Mouse (Mus musculus) heart, adult 2 months (tissue): ENCODE results near the gene E330021D16Rik. TPM values are rescaled to one million over a fixed set of nuclear protein-coding genes. Genes with fewer than 3 reads are reported as not detected.
A peak's percentile ranks its signal among the peaks of the same experiment; 100 is the strongest.

Experiments
- DNase-seq, 2 experiments: peaks; one replicate each; pipeline ENCODE4 v3.0.0; 2021
- H3K27ac ChIP-seq: fragments of 200-600 bp; 2 replicates; pipeline ENCODE4 v1.8.1; 2022
- H3K27me3 ChIP-seq: fragments of 200-500 bp; 2 replicates; pipeline ENCODE4 v1.6.1; 2012; ENCODE audit warnings: mild to moderate bottlenecking, low read length, inconsistent platforms, mixed read lengths; ENCODE audit not compliant: control insufficient read depth, insufficient read depth
- H3K36me3 ChIP-seq: fragments of 200-500 bp; 2 replicates; pipeline ENCODE4 v1.6.1; 2012; ENCODE audit warnings: low read length, inconsistent platforms; ENCODE audit not compliant: control insufficient read depth, insufficient read depth
- H3K4me1 ChIP-seq: fragments of 200-500 bp; 2 replicates; pipeline ENCODE4 v1.6.1; 2011; ENCODE audit warnings: low read length; ENCODE audit not compliant: control insufficient read depth, insufficient read depth
- H3K4me3 ChIP-seq: fragments of 200-600 bp; 2 replicates; pipeline ENCODE4 v1.8.1; 2022
- H3K79me2 ChIP-seq: fragments of 200-500 bp; replicated peaks from 2 replicates; pipeline ENCODE4 v1.6.1; 2012; ENCODE audit warnings: mild to moderate bottlenecking, inconsistent platforms, low read length, moderate library complexity, mixed read lengths; ENCODE audit not compliant: control insufficient read depth, insufficient read depth
- H3K9ac ChIP-seq: fragments of 200-500 bp; 2 replicates; pipeline ENCODE4 v1.6.1; 2012; ENCODE audit warnings: low read depth, mild to moderate bottlenecking, control low read depth, inconsistent platforms, low read length, mixed read lengths
- CTCF ChIP-seq: fragments of 200-600 bp; IDR thresholded peaks from 2 replicates; pipeline ENCODE4 v1.8.1; 2022; ENCODE audit warnings: antibody characterized with exemption, mild to moderate bottlenecking, moderate library complexity
- EP300 ChIP-seq: fragments of 200-500 bp; IDR thresholded peaks from 2 replicates; pipeline ENCODE4 v1.6.1; 2011; ENCODE audit warnings: low read depth, low read length, control low read depth; ENCODE audit not compliant: insufficient read depth
- POLR2A ChIP-seq: fragments of 200-500 bp; IDR thresholded peaks from 2 replicates; pipeline ENCODE4 v1.6.1; 2011; ENCODE audit warnings: mild to moderate bottlenecking, low read depth, low read length, control low read depth; ENCODE audit not compliant: insufficient read depth
- WGBS: fragments of 180-500 bp; shearing (Covaris S2); methylation state at CpG from one replicate; pipeline ENCODE4 v1.1.7; 2018; 5-methylcytosine and 5-hydroxymethylcytosine counted together
- intact Hi-C: fragments of 180-260 bp; cut with DNase I; formaldehyde crosslinking; loops from one replicate; pipeline ENCODE4 v1.15.1; 2025
- long read RNA-seq: library from polyadenylated mRNA; stranded (forward); transcript quantifications from one replicate; pipeline ENCODE4 v2.0.0, GENCODE M21; 2021
- polyA plus RNA-seq: library from polyadenylated mRNA; depleted of rRNA; stranded (reverse); fragments of >200 nt; gene quantifications from 2 replicates; pipeline ENCODE4 v1.2.3, GENCODE M21; 2012; rRNA removed
- total RNA-seq, 2 experiments: library from RNA; stranded (reverse); gene quantifications; 2 replicates each; pipeline ENCODE4 v1.2.3; 2021

Gene E330021D16Rik
- total RNA-seq (not detected), polyA plus RNA-seq (not detected in 2 replicates)
- long read RNA-seq = 0 reads

DNA sequence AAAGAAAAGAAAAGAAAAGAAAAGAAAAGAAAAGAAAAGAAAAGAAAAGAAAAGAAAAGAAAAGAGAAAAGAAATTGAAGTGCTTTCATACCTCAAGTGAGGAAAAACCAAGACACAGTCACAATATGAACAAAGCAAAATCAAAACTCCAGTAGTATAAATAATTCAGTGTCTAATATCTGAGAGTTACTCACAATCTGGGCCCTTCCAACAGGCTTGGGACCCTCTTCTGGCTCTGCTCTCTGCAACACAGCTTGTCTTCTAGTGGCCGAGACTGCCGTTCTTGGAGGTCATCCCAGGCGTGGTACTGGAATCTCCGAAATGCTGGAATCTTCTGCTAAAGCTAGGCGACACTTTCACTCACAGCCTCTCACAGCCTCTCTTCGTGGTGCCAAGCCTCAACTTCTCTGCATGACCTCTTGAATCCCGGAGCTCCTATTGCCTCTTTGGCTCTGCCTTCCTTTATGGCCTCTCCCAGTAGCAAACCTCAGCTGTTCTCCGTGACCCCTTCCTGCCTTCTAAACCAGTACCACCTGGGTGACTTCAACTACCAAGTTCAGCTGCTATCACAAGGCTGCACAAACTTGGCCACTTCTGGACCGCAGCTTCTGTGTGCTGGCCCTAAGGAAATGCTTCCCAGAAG, at the start of gene E330021D16Rik:
E330021D16Rik (minus strand) TSS at position 437 of the 643 bp plus-strand sequence.
- Histone ChIP-seq H3K27me3 (no peaks in the 10 kb centered on the region), H3K9ac (no peak within 1 kb of the TSS), H3K4me1 (no peaks in the 10 kb centered on the region), H3K27ac (no peak within 1 kb of the TSS), H3K79me2 (no peaks in the 10 kb centered on the region), H3K36me3 (no peaks in the 10 kb centered on the region), H3K4me3 (no peak within 1 kb of the TSS)
- no peak for DNase-seq
- intact Hi-C loops = no loop called here
- 88% methylated on average over 9 of the region's 9 CpGs for WGBS
- TF ChIP-seq POLR2A (no peak), CTCF (no peak), EP300 (no peak)

DNA sequence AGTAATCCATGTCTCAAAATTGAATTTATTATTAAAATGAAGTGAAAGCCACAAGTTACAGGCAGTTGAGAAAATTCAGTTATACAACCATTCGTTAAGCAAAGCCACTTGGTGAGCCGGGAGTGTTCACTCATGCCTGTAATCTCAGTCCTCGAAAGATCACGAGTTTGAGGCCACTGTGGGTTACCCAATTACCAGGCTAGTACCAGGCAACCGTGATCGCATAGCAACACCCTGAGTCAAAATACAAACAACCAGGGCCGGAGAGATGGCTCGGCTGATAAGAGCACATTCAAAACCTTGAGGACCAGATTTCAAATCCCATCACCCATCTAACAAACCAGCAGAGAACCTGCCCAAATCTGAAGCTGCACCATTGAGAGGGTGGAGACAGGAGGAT, 49.7 kb upstream of the E330021D16Rik start:
- 84% methylated on average over 8 of the region's 8 CpGs for WGBS

DNA sequence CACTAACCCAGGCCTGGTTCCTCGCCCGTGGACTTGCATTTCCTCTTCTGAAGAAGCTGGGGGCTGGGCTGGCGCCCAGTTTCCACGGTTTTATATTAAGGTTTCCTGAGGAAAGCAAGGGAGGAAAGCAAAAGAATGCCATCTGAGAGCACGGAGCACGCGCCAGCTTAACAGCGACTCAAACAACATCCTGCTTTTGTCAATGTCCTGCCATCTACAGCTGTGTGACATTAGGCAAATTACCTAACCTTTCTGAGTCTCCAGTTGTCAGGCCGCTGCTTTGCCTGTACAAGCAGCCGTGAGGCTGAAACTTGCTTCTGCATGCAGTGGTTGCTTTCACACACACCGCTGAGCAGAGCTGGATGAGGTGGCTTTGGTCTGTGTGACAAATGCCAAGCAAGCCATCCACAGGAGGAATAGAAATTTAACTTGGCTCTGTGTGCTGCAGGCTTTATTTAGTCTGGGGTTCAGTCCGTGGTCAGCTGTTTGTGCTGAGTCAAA, 48.8 kb upstream of the E330021D16Rik start:
- Histone ChIP-seq H3K4me3 (no peak overlapping the region), H3K4me1 (peaks cover 20% of the 10 kb centered on the region), H3K79me2 (no peaks in the 10 kb centered on the region), H3K9ac (no peak overlapping the region), H3K36me3 (peaks cover 4% of the 10 kb centered on the region; the same call in 1 of the 2 replicates), H3K27ac (peak overlapping the region; percentile 44), H3K27me3 (no peaks in the 10 kb centered on the region)
- 32% methylated on average over 12 of the region's 12 CpGs for WGBS
- DNase-seq = peak; percentile 41 to 56
- peak; percentile 34; the same call in 1 of the 2 replicates for TF ChIP-seq EP300
- TF ChIP-seq CTCF = no peak
- intact Hi-C loops = no loop called here

More for the DNA sequence above, 49.7 kb upstream of the E330021D16Rik start:
- no peak overlapping the region for H3K4me3 ChIP-seq
- peaks cover 21% of the 10 kb centered on the region for H3K4me1 ChIP-seq
- no peak for DNase-seq
- no peaks in the 10 kb centered on the region for H3K79me2 ChIP-seq
- H3K27ac ChIP-seq = peak overlapping the region; percentile 10
- no peak overlapping the region for H3K9ac ChIP-seq
- peaks cover 4% of the 10 kb centered on the region; the same call in 1 of the 2 replicates for H3K36me3 ChIP-seq
- TF ChIP-seq EP300 = no peak
- no peak for TF ChIP-seq CTCF
- no peak for TF ChIP-seq POLR2A
- H3K27me3 ChIP-seq = no peaks in the 10 kb centered on the region
- intact Hi-C loops = no loop called here

DNA sequence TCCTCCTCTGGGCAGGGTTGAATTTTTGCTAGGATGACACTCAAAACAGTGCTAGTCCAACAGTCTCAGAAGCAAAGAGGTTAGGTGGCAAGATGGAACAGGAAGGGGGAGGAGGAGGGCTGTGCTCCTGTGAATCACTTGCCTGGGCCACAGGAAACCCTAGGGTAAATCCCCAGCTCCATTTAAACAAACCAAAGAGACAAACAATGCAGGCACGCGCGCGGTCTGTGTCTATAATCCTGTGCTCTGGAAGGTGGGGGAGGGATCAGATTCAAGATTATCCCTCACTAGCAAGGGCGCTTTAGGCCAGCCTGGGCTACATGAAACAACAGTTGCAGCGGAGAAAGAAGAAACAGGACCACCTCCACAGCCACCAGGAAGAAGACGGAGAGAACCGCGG, 48.1 kb upstream of the E330021D16Rik start:
- Histone ChIP-seq H3K4me1 (peaks cover 17% of the 10 kb centered on the region), H3K27ac (peak overlapping the region; percentile 44), H3K4me3 (no peak overlapping the region), H3K9ac (no peak overlapping the region), H3K79me2 (no peaks in the 10 kb centered on the region), H3K36me3 (peaks cover 4% of the 10 kb centered on the region; the same call in 1 of the 2 replicates), H3K27me3 (no peaks in the 10 kb centered on the region)
- 70% methylated on average over 9 of the region's 9 CpGs for WGBS
- TF ChIP-seq POLR2A = no peak
- no peak for TF ChIP-seq EP300
- intact Hi-C loops = no loop called here
- no peak for DNase-seq

DNA sequence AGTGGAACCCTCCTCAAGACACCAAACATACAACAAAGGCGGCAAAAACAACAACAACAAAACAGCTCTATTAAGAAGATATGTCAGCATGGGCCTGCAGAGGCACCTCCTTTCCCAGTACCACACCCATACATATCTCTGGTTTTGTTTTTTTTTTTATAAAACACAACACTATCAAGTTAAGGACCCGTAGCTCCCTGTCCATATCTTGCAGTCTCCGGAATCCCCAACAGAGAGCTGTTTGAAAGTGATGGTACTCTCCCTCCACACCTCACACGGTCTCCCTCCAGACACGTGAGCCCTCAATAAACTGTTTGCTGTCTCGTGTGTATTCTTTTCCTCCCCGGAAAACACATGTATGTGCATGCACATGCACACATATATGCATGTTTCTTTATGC, 43.8 kb upstream of the E330021D16Rik start:
- TF ChIP-seq POLR2A (no peak), EP300 (no peak), CTCF (no peak)
- no peak for DNase-seq
- no peak overlapping the region for H3K4me3 ChIP-seq
- H3K9ac ChIP-seq = no peak overlapping the region
- peaks cover 1% of the 10 kb centered on the region for H3K4me1 ChIP-seq
- intact Hi-C loops = no loop called here
- no peak overlapping the region for H3K27ac ChIP-seq
- 82% methylated on average over 7 of the region's 7 CpGs for WGBS
- H3K79me2 ChIP-seq = no peaks in the 10 kb centered on the region
- H3K36me3 ChIP-seq = no peaks in the 10 kb centered on the region
- no peaks in the 10 kb centered on the region for H3K27me3 ChIP-seq

DNA sequence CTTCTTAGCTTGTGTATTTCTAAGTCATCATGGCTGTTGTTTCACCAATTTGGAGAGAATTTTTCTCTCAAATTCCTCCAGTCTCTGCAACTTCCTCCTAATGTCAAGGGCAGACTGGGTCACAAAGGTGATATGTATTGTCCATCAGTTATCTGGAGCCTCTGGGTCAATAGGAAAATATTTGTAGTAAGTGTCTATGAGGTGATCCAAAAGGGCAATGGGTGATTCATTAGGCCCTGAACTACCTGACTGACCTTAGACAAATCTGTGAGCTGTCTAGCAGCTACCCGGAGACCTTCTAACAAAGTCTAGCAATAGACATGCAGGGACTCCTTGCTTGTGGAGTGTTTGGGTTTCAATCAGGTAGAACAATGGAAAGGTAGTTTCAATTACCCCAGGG, 40.9 kb upstream of the E330021D16Rik start:
- no peaks in the 10 kb centered on the region for H3K4me1 ChIP-seq
- TF ChIP-seq POLR2A (no peak), EP300 (no peak)

More for the DNA sequence above, 40.9 kb upstream of the E330021D16Rik start:
- H3K27ac ChIP-seq = no peak overlapping the region
- H3K36me3 ChIP-seq = no peaks in the 10 kb centered on the region
- H3K9ac ChIP-seq = no peak overlapping the region
- WGBS = 86% methylated on average over 1 of the region's 1 CpGs
- H3K79me2 ChIP-seq = no peaks in the 10 kb centered on the region
- H3K4me3 ChIP-seq = no peak overlapping the region
- intact Hi-C loops = no loop called here
- DNase-seq = no peak
- H3K27me3 ChIP-seq = no peaks in the 10 kb centered on the region
